Mouse (Mus musculus) kidney, postnatal 0 days (tissue): ENCODE measurements around the gene Srsf11. TPM values are rescaled to one million over a fixed set of nuclear protein-coding genes. Genes with fewer than 3 reads are reported as not detected.
A peak's percentile ranks its signal among the peaks of the same experiment; 100 is the strongest.

Source experiments
- ATAC-seq: fragments of 200-750 bp; cut with Nextera tagmentation; replicated peaks from 2 replicates; pipeline ENCODE4 v1.8.0; 2017; ENCODE audit warnings: low read depth, moderate number of reproducible peaks, moderate TSS enrichment, moderate library complexity; ENCODE audit not compliant: low FRiP score
- DNase-seq: peaks from one replicate; pipeline ENCODE4 v3.0.0-alpha.2; 2016; ENCODE audit warnings: low spot score
- H3K27ac ChIP-seq: fragments of 300-500 bp; sonication (generic); 2 replicates; pipeline ENCODE4 v1.5.1; 2014; ENCODE audit warnings: mild to moderate bottlenecking
- H3K27me3 ChIP-seq: fragments of 300-500 bp; sonication (generic); 2 replicates; pipeline ENCODE4 v1.6.1; 2014; ENCODE audit warnings: low read length, mixed read lengths; ENCODE audit not compliant: insufficient read depth
- H3K36me3 ChIP-seq: fragments of 300-500 bp; sonication (generic); 2 replicates; pipeline ENCODE4 v1.6.1; 2014; ENCODE audit warnings: low read length, mixed read lengths; ENCODE audit not compliant: insufficient read depth
- H3K4me1 ChIP-seq: fragments of 300-500 bp; sonication (generic); replicated peaks from 2 replicates; pipeline ENCODE4 v1.6.1; 2014; ENCODE audit warnings: antibody characterized with exemption, low read length, mixed read lengths; ENCODE audit not compliant: insufficient read depth
- H3K4me2 ChIP-seq: fragments of 300-500 bp; sonication (generic); 2 replicates; pipeline ENCODE4 v1.6.1; 2014; ENCODE audit warnings: mild to moderate bottlenecking, low read length, moderate library complexity, mixed read lengths
- H3K4me3 ChIP-seq: fragments of 300-500 bp; sonication (generic); replicated peaks from 2 replicates; pipeline ENCODE4 v1.5.1; 2014; ENCODE audit warnings: low read depth, low read length
- H3K9ac ChIP-seq: fragments of 300-500 bp; sonication (generic); 2 replicates; pipeline ENCODE4 v1.6.1; 2014; ENCODE audit warnings: low read depth, low read length
- H3K9me3 ChIP-seq: fragments of 300-500 bp; sonication (generic); replicated peaks from 2 replicates; pipeline ENCODE4 v1.6.1; 2016; ENCODE audit warnings: low read length, inconsistent platforms, mixed read lengths
- CTCF ChIP-seq: IDR thresholded peaks from 2 replicates; pipeline ENCODE4 v1.5.1; 2016; ENCODE audit warnings: antibody characterized with exemption, low read depth, mild to moderate bottlenecking, moderate library complexity
- WGBS: fragments of 180-500 bp; shearing (Covaris S2); extraction: QIAGEN DNeasy Blood & Tissue Kit; methylation state at CpG from one replicate; pipeline ENCODE4 v1.1.7; 2014; 5-methylcytosine and 5-hydroxymethylcytosine counted together
- polyA plus RNA-seq: library from polyadenylated mRNA; unstranded; fragments of >200 nt; fragmentation: Nextera tagmentation; extraction: Ambion mirVana; gene quantifications from 2 replicates; pipeline ENCODE4 v1.2.1, GENCODE M21; 2015

The Srsf11 gene
- polyA plus RNA-seq, 1 experiment from 2014 or later, result 238 TPM

DNA sequence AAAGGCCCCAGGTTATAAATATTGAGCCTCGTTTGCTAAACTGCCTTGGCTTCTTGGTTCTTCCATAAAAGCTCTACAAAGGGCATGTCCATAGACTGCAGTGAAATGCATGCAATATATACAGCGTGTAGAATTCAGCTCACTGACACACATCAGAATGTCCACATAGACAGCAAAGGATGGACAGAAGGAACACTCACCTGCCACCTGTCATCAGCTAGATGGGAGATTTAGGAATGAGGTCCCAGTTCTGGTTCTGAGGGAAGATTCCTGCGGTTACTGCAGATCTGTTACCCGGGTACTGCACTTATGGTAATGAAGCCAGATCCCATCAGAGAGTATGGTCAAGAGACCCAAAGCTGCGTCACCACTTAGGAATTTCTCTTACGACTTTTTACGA, 31.5 kb upstream of the Srsf11 start:
- DNase-seq (no peak), ATAC-seq (no peak)
- Histone ChIP-seq H3K4me2 (no peak overlapping the region), H3K36me3 (no peaks in the 10 kb centered on the region), H3K4me3 (no peak overlapping the region), H3K9ac (no peak overlapping the region), H3K4me1 (no peaks in the 10 kb centered on the region), H3K9me3 (no peaks in the 10 kb centered on the region), H3K27ac (no peak overlapping the region), H3K27me3 (no peaks in the 10 kb centered on the region)
- WGBS, result 71% methylated on average over 7 of the region's 7 CpGs
- no peak for TF ChIP-seq CTCF

GRCm38 (mm10) chr3:158065256-158065655, 28.8 kb upstream of the Srsf11 start:
- Histone ChIP-seq H3K27me3 (no peaks in the 10 kb centered on the region), H3K9me3 (no peaks in the 10 kb centered on the region), H3K36me3 (no peaks in the 10 kb centered on the region), H3K27ac (no peak overlapping the region), H3K4me3 (no peak overlapping the region), H3K4me1 (no peaks in the 10 kb centered on the region), H3K4me2 (no peak overlapping the region), H3K9ac (no peak overlapping the region)
- ATAC-seq (no peak), DNase-seq (no peak)
- WGBS, result 97% methylated on average over 2 of the region's 2 CpGs
- TF ChIP-seq CTCF, result no peak

DNA sequence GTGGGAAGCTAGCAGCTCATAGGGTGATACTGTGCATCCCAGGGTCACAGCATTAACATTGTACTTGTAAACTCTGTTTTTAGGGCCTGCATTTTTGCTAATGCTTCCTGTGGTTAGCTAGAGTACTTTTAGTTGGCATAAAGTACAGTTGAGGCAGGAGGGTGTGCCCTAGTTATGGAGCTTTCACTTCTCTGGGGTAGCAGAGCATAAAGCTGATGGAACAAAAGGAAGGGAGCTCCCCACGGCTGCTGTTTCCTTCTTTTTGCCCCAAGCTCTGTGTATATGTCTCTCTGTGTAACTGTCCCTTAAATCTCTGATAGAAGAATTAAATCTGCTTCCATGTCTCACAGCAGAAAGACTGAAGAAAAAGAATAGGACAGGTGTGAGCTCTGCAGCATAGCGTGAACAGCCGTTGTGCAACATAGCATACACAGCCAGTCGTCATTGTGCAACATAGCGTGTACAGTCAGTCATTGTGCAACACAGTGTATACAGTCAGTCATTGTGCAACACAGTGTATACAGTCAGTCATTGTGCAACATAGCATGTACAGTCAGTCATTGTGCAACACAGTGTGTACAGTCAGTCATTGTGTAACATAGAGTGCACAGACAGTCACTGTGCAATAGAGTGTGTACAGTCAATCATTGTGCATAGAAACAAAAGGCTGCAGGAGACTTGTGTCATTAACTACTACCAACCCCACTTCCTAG, 25.5 kb upstream of the Srsf11 start:
- H3K9ac ChIP-seq, result no peak overlapping the region
- TF ChIP-seq CTCF, result no peak
- H3K4me1 ChIP-seq, result no peaks in the 10 kb centered on the region
- ATAC-seq (0 out of 2 replicates have a peak, but pooled peaks have one; percentile 25), DNase-seq (no peak)
- H3K9me3 ChIP-seq, result no peaks in the 10 kb centered on the region
- H3K27me3 ChIP-seq, result no peaks in the 10 kb centered on the region
- H3K36me3 ChIP-seq, result 0 out of 2 replicates have a peak, but pooled peaks cover 9% of the 10 kb centered on the region
- H3K4me2 ChIP-seq, result no peak overlapping the region
- WGBS, result 93% methylated on average over 5 of the region's 5 CpGs
- H3K4me3 ChIP-seq, result no peak overlapping the region
- no peak overlapping the region for H3K27ac ChIP-seq

DNA sequence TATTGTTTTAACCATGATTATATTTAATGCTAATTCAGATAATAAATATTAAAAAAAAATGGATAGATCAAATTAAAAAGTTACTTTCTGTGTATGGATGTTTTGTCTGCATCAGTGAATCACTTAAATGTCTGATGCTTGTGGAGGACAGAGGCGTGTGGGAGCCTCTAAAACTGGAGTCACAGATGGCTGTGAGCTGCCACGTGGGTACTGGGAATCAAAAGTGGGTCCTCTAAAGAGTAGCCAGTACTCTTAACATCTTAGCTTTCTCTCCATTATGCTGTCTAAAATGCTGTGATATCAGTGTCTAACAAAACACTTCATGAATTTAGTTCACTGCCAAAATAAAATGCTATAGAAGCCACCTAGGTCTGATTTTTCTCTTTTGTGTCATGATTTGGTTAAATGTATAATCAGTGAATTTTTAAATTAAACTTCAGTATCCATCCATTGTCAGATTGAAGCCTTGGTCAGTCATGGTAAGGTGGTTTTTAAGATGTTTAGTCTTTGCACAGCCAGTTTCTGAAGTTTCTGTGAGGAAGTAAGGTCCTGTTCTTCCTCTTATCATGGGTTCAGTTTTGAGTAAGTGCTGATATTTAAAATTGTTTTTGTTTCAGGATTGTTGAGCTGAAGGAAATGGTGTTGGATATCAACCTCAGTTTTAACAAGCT, 24.3 kb upstream of the Srsf11 start:
- DNase-seq (no peak), ATAC-seq (no peak)
- Histone ChIP-seq H3K4me1 (no peaks in the 10 kb centered on the region), H3K4me3 (no peak overlapping the region), H3K36me3 (peaks cover 19% of the 10 kb centered on the region), H3K27ac (no peak overlapping the region), H3K27me3 (no peaks in the 10 kb centered on the region), H3K9me3 (no peaks in the 10 kb centered on the region), H3K9ac (no peak overlapping the region), H3K4me2 (no peak overlapping the region)
- TF ChIP-seq CTCF, result no peak
- WGBS, result 83% methylated on average over 2 of the region's 2 CpGs

DNA sequence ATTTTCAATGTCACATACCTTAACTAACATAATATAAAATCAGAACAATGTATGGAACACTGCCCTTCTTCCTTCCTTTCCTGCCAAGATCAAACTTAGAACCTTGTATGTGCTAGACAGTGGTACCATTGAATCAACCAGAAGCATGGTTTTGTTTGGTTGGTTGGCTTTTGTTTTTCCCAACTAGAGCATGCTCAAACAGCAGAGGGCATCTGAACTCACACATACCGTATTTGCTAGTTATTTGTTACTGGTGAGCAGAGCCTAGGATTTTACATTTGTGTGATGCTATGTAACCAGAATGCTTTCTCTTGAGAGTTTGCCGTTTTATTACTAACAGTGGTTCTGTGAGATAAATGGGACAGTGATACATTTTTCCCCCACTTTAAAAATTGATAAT, 13.1 kb upstream of the Srsf11 start:
- Histone ChIP-seq H3K27me3 (no peaks in the 10 kb centered on the region), H3K27ac (no peak overlapping the region), H3K4me2 (no peak overlapping the region), H3K36me3 (0 out of 2 replicates have a peak, but pooled peaks cover 6% of the 10 kb centered on the region), H3K9me3 (no peaks in the 10 kb centered on the region), H3K9ac (no peak overlapping the region), H3K4me3 (no peak overlapping the region), H3K4me1 (no peaks in the 10 kb centered on the region)
- WGBS, result 92% methylated on average over 2 of the region's 2 CpGs
- ATAC-seq (no peak), DNase-seq (no peak)
- TF ChIP-seq CTCF, result no peak

- no peak overlapping the region for H3K27ac ChIP-seq
- H3K4me3 ChIP-seq, result no peak overlapping the region
- no peak for ATAC-seq
- WGBS, result 73% methylated on average over 2 of the region's 2 CpGs
- H3K4me1 ChIP-seq, result no peaks in the 10 kb centered on the region
- H3K4me2 ChIP-seq, result no peak overlapping the region
- no peak overlapping the region for H3K9ac ChIP-seq
- H3K36me3 ChIP-seq, result no peaks in the 10 kb centered on the region
- no peak for DNase-seq
- H3K9me3 ChIP-seq, result no peaks in the 10 kb centered on the region
- no peaks in the 10 kb centered on the region for H3K27me3 ChIP-seq
- TF ChIP-seq CTCF, result no peak
These were observed 4.3 kb upstream of the Srsf11 start for GRCm38 (mm10) chr3:158040755-158041154.
